Mouse (Mus musculus) thymus, adult 2 months (tissue): ENCODE data around the gene Dlx3.

Experiments used
- CTCF ChIP-seq: fragments of 200-500 bp; IDR thresholded peaks from 2 replicates; pipeline ENCODE4 v1.5.1; 2012; ENCODE audit warnings: mild to moderate bottlenecking, control low read depth, low read length, moderate library complexity, borderline replicate concordance; ENCODE audit not compliant: control insufficient read depth, poor library complexity, insufficient read depth; ENCODE audit errors: extremely low read depth
- POLR2A ChIP-seq: fragments of 200-500 bp; IDR thresholded peaks from 2 replicates; pipeline ENCODE4 v1.6.1; 2012; ENCODE audit warnings: mild to moderate bottlenecking, low read length, control low read depth, moderate library complexity; ENCODE audit not compliant: control insufficient read depth, poor library complexity, insufficient read depth; ENCODE audit errors: extremely low read depth

GRCm38 (mm10) chr11:95084175-95084574, 35.7 kb upstream of the Dlx3 start:
- no peak for TF ChIP-seq CTCF
- no peak for TF ChIP-seq POLR2A
